Mouse (Mus musculus): ENCODE results near the gene Prl8a2. TPM values are rescaled to one million over a fixed set of nuclear protein-coding genes. Genes with fewer than 3 reads are reported as not detected.

Gene Prl8a2
- polyA plus RNA-seq, 1 experiment, result not detected

- no peak for TF ChIP-seq TCF12 (IDR thresholded peaks at IDR 0.05; ENCODE audit: insufficient read depth, poor library complexity, severe bottlenecking)
- TF ChIP-seq REST (IDR thresholded peaks at IDR 0.05; ENCODE audit: insufficient read depth, insufficient read length), result no peak
- TF ChIP-seq POLR2AphosphoS2 (IDR thresholded peaks at IDR 0.05; ENCODE audit: insufficient read length, low read depth), result no peak
- no peak for TF ChIP-seq CEBPB (IDR thresholded peaks at IDR 0.05; ENCODE audit: insufficient read depth, poor library complexity, severe bottlenecking)
- no peak for TF ChIP-seq MYOD1 (IDR thresholded peaks at IDR 0.05; ENCODE audit: control insufficient read depth in 1 of 3, insufficient read length in 2 of 3, low read depth in 2 of 3)
- no peak for TF ChIP-seq SRF (IDR thresholded peaks at IDR 0.05; ENCODE audit: control insufficient read depth, insufficient read length, low read depth)
- TF ChIP-seq TCF3 (IDR thresholded peaks at IDR 0.05; ENCODE audit: insufficient read length, low read depth), result no peak
- TF ChIP-seq POLR2A (IDR thresholded peaks at IDR 0.05; ENCODE audit: insufficient read length, low read depth), result no peak
- Histone ChIP-seq H3K27me3 (ENCODE audit: control insufficient read depth, insufficient read depth, insufficient read length) (no peaks in the 10 kb centered on the region), H3K79me2 (ENCODE audit: control insufficient read depth, insufficient read depth) (no peaks in the 10 kb centered on the region), H3ac (ENCODE audit: control insufficient read depth, insufficient read length) (no peak within 1 kb of the TSS), H3K36me3 (ENCODE audit: control insufficient read depth, insufficient read depth) (no peaks in the 10 kb centered on the region), H3K4me3 (no peak within 1 kb of the TSS), H3K4me2 (ENCODE audit: low read depth) (no peak within 1 kb of the TSS)
Observed at GRCm38 (mm10) chr13:27390746-27391145, 45.3 kb downstream of the Prl8a2 start, which contains the start of gene Prl2b1. Prl2b1 (minus strand) TSS chr13:27390846.

- no peaks in the 10 kb centered on the region for H3K27me3 ChIP-seq (ENCODE audit: control insufficient read depth, insufficient read depth, insufficient read length)
- H3K36me3 ChIP-seq (ENCODE audit: control insufficient read depth, insufficient read depth), result no peaks in the 10 kb centered on the region
- no peak overlapping the region for H3K4me2 ChIP-seq (ENCODE audit: low read depth)
- H3K4me3 ChIP-seq, result no peak overlapping the region
- no peaks in the 10 kb centered on the region for H3K79me2 ChIP-seq (ENCODE audit: control insufficient read depth, insufficient read depth)
- no peak overlapping the region for H3ac ChIP-seq (ENCODE audit: control insufficient read depth, insufficient read length)
- TF ChIP-seq POLR2A (IDR thresholded peaks at IDR 0.05; ENCODE audit: insufficient read length, low read depth), result no peak
- TF ChIP-seq MAX (IDR thresholded peaks at IDR 0.05; ENCODE audit: low read depth), result no peak
- TF ChIP-seq USF1 (IDR thresholded peaks at IDR 0.05; ENCODE audit: low read depth), result no peak
- no peak for TF ChIP-seq MYOG (IDR thresholded peaks at IDR 0.05; ENCODE audit: control insufficient read depth in 1 of 3, insufficient read depth in 1 of 3, insufficient read length in 2 of 3, low read depth in 2 of 3)
- TF ChIP-seq REST (IDR thresholded peaks at IDR 0.05; ENCODE audit: insufficient read depth, insufficient read length), result no peak
- no peak for TF ChIP-seq TCF12 (IDR thresholded peaks at IDR 0.05; ENCODE audit: insufficient read depth, poor library complexity, severe bottlenecking)
- TF ChIP-seq SRF (IDR thresholded peaks at IDR 0.05; ENCODE audit: control insufficient read depth, insufficient read length, low read depth), result no peak
- TF ChIP-seq CEBPB (IDR thresholded peaks at IDR 0.05; ENCODE audit: insufficient read depth, poor library complexity, severe bottlenecking), result no peak
- TF ChIP-seq TCF3 (IDR thresholded peaks at IDR 0.05; ENCODE audit: insufficient read length, low read depth), result no peak
- TF ChIP-seq POLR2AphosphoS2 (IDR thresholded peaks at IDR 0.05; ENCODE audit: insufficient read length, low read depth), result no peak
- no peak for TF ChIP-seq E2F4 (IDR thresholded peaks at IDR 0.05; ENCODE audit: insufficient read depth)
- no peak for TF ChIP-seq MYOD1 (IDR thresholded peaks at IDR 0.05; ENCODE audit: control insufficient read depth in 1 of 3, insufficient read length in 2 of 3, low read depth in 2 of 3)
Observed at GRCm38 (mm10) chr13:27399061-27399724, 53.7 kb downstream of the Prl8a2 start.

Other genes with a start within 250 kb of the Prl8a2 start
- gene Prl3d2, start 224.0 kb upstream of the Prl8a2 start, polyA plus RNA-seq (2012; fragmentation: generic; extraction: Trizol), result not detected
- not detected for gene Prl3d3, start 188.9 kb upstream of the Prl8a2 start, polyA plus RNA-seq (2012; fragmentation: generic; extraction: Trizol)
- not detected for gene Prl3c1, start 149.0 kb upstream of the Prl8a2 start, polyA plus RNA-seq (2012; fragmentation: generic; extraction: Trizol)
- gene Prl3b1, start 103.8 kb upstream of the Prl8a2 start, polyA plus RNA-seq (2012; fragmentation: generic; extraction: Trizol), result not detected
- gene Prl3a1, start 86.2 kb upstream of the Prl8a2 start, polyA plus RNA-seq (2012; fragmentation: generic; extraction: Trizol), result not detected
- gene Prl6a1, start 33.0 kb upstream of the Prl8a2 start, polyA plus RNA-seq (2012; fragmentation: generic; extraction: Trizol), result not detected
- gene Prl2b1, start 45.2 kb downstream of the Prl8a2 start, polyA plus RNA-seq (2012; fragmentation: generic; extraction: Trizol), result not detected
- gene Prl8a6, start 93.0 kb downstream of the Prl8a2 start, polyA plus RNA-seq (2012; fragmentation: generic; extraction: Trizol), result not detected
- gene Prl8a8, start 167.5 kb downstream of the Prl8a2 start, polyA plus RNA-seq (2012; fragmentation: generic; extraction: Trizol), result not detected
- not detected for gene Prl8a9, start 218.9 kb downstream of the Prl8a2 start, polyA plus RNA-seq (2012; fragmentation: generic; extraction: Trizol)
- gene Prl8a1, start 236.5 kb downstream of the Prl8a2 start, polyA plus RNA-seq (2012; fragmentation: generic; extraction: Trizol), result not detected

All from myocyte (in vitro differentiated cells).